Mouse (Mus musculus) T-helper 1 cell (primary cell): Measurements from ENCODE around the gene Kirrel3.

Experiments used
- in situ Hi-C: fragments of 300-600 bp; cut with MboI, MseI; formaldehyde crosslinking; loops from one replicate; pipeline ENCODE4 v1.15.1; 2025; ENCODE audit warnings: high pct_unique_total_duplicates

Kirrel3 gene

GRCm38 (mm10) chr9:34686798-34687197 is 201.1 kb downstream of the Kirrel3 start:
- in situ Hi-C loops = no loop called here

- in situ Hi-C loops = no loop called here
Measured at GRCm38 (mm10) chr9:34688358-34688757, 202.7 kb downstream of the Kirrel3 start.

- in situ Hi-C loops = no loop called here
Measured at GRCm38 (mm10) chr9:34689375-34689774, 203.7 kb downstream of the Kirrel3 start.

- in situ Hi-C loops = no loop called here
Measured at GRCm38 (mm10) chr9:34695646-34696045, 210.0 kb downstream of the Kirrel3 start.

GRCm38 (mm10) chr9:34703547-34704300 is 218.0 kb downstream of the Kirrel3 start:
- in situ Hi-C loops = no loop called here

- in situ Hi-C loops = no loop called here
Measured at GRCm38 (mm10) chr9:34704357-34704756, 218.7 kb downstream of the Kirrel3 start.

GRCm38 (mm10) chr9:34706350-34706873 is 220.7 kb downstream of the Kirrel3 start:
- in situ Hi-C loops = no loop called here

GRCm38 (mm10) chr9:34708691-34709090 is 223.0 kb downstream of the Kirrel3 start:
- in situ Hi-C loops = no loop called here

GRCm38 (mm10) chr9:34711996-34712395 is 226.3 kb downstream of the Kirrel3 start:
- in situ Hi-C loops = no loop called here

GRCm38 (mm10) chr9:34712996-34713395 is 227.3 kb downstream of the Kirrel3 start:
- in situ Hi-C loops = no loop called here

- in situ Hi-C loops = no loop called here
Measured at GRCm38 (mm10) chr9:34713462-34713926, 227.8 kb downstream of the Kirrel3 start.

- in situ Hi-C loops = no loop called here
Measured at GRCm38 (mm10) chr9:34714996-34715619, 229.4 kb downstream of the Kirrel3 start.

- in situ Hi-C loops = no loop called here
Measured at GRCm38 (mm10) chr9:34716476-34716875, 230.8 kb downstream of the Kirrel3 start.

- in situ Hi-C loops = no loop called here
Measured at GRCm38 (mm10) chr9:34721478-34722197, 235.9 kb downstream of the Kirrel3 start.

GRCm38 (mm10) chr9:34722198-34722550 is 236.5 kb downstream of the Kirrel3 start:
- in situ Hi-C loops = no loop called here

- in situ Hi-C loops = no loop called here
Measured at GRCm38 (mm10) chr9:34732507-34732906, 246.8 kb downstream of the Kirrel3 start.

- in situ Hi-C loops = no loop called here
Measured at GRCm38 (mm10) chr9:34733579-34733978, 247.9 kb downstream of the Kirrel3 start.

GRCm38 (mm10) chr9:34734991-34735390 is 249.3 kb downstream of the Kirrel3 start:
- in situ Hi-C loops = no loop called here

GRCm38 (mm10) chr9:34739431-34739830 is 253.7 kb downstream of the Kirrel3 start:
- in situ Hi-C loops = no loop called here

- in situ Hi-C loops = no loop called here
Measured at GRCm38 (mm10) chr9:34740814-34741213, 255.1 kb downstream of the Kirrel3 start.

- in situ Hi-C loops = no loop called here
Measured at GRCm38 (mm10) chr9:34748003-34748402, 262.3 kb downstream of the Kirrel3 start.

- in situ Hi-C loops = no loop called here
Measured at GRCm38 (mm10) chr9:34749161-34749560, 263.5 kb downstream of the Kirrel3 start.
